Mouse (Mus musculus): ENCODE data around the gene Lamb2.

The Lamb2 gene

GRCm38 (mm10) chr9:108479721-108480351 is at the start of gene Lamb2:
Gene Lamb2 (plus strand): TSS chr9:108479736.
- no peak for DNase-seq (ENCODE audit: low spot score in 2 of 2)

DNA sequence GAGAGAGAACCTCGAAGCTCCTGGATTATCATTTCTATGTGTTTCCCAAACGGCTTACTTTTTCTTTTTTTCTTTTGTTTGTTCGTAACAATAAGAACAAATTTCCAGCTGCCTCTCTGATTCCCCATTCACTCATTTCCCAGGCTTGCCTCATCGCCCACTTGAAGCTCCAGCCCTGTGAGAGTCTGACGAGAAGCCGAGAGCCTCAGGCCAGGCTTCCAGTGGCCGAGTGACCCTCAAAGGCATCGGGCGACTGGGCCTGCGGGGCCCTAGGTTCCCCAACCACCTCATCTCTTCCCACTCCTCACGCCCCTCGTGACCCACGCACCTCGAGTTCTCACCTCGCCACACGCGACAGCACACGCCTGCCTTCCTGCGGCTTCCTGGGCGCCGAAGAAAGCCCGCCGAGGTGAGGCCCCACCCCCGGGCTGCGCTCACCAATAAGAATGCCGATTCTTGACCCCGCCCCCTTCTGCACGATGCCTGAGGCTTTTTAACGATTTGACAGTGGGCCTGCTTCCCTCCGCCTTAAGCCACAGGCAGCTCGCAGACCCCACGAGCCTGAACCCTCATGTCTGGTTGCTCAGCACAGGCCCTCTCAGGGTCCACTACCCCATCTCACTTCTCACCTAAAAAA is 48.0 kb upstream of the Lamb2 start:
- no peak for DNase-seq (ENCODE audit: low spot score in 2 of 2)

- DNase-seq (ENCODE audit: low spot score in 2 of 2), result no peak
Observed at GRCm38 (mm10) chr9:108436182-108436581, 43.4 kb upstream of the Lamb2 start, which contains the start of gene BC048562. Gene BC048562 (plus strand): TSS chr9:108436482.

- DNase-seq (ENCODE audit: low spot score in 2 of 2), result no peak
Observed at GRCm38 (mm10) chr9:108439176-108439575, 40.4 kb upstream of the Lamb2 start.

GRCm38 (mm10) chr9:108440485-108440884 is 39.1 kb upstream of the Lamb2 start:
- no peak for DNase-seq (ENCODE audit: low spot score in 2 of 2)

DNA sequence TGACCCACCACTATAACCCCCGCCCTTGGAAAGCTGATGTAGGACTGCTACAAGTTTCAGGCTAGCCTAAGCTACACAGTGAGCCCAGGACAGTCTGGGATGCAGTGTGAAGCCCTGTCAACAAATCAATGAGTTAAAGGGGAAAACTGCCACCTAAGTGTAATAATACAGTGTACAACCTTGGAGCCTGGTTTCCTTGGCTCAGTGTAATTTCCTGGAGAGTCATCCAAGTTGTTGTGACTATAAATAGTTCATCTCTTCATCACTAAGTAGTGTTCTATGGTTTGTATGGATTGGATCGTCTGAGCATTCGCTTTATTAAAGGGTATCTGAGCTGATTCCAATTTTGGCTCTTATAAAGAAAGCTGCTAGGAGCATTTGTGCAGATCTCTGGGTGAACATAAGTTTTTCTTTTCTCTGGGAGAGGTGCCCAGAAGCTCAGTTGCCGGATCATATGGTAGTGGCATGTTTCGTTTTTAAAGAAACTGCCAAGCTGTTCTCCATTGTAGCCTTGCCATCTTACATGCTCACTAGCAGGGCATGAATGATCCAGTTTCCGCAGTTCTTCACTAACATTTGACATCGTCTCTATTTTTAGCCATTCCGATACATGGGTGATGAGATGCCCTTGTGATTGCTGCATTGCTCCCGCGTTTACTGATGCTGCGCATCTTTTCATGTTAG is 38.2 kb upstream of the Lamb2 start:
- no peak for DNase-seq (ENCODE audit: low spot score in 2 of 2)

DNA sequence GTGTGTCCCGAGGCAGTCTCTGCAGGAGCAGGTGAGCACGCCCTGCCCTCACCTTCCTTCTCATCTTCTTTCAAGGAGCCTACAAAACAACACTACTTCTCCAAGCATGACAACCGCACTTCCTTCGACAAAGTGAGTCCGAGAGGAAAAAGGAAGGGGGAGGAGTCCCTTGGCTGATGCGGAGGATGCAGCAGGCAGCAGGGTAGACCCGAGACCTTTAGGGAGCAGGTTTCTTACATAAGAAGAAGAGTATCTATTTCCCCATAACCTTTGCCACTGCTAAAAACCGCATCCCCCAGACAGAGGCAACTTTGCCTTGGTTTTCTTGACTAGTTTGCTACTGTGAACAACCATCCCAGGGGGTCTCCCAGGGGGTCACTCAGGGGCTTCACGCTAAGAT is 34.4 kb upstream of the Lamb2 start:
- DNase-seq (ENCODE audit: low spot score in 2 of 2), result no peak

DNA sequence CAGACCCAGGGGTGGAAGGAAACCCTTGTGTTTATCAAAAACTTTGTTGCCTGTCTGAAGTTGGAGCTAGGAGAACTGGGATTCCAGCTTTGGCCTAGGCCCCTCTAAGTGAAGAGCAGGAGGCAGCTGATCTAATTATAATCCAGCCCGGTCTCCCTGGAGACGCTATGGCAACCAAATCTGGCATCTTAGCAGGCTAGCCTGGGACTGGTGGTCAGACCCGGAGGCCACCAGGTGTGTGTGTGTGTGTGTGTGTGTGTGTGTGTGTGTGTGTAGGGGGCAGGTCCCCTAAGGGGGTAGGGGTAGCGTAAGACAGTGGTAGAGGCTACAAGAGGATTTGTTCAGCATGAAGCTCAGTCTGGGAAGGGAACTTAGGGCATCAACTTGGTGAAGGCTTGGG is 29.7 kb upstream of the Lamb2 start:
- DNase-seq (ENCODE audit: low spot score in 2 of 2), result peak in 1 of 2 experiments; percentile 58

- no peak for DNase-seq (ENCODE audit: low spot score in 2 of 2)
Observed at GRCm38 (mm10) chr9:108450292-108451169, 29.0 kb upstream of the Lamb2 start.

DNA sequence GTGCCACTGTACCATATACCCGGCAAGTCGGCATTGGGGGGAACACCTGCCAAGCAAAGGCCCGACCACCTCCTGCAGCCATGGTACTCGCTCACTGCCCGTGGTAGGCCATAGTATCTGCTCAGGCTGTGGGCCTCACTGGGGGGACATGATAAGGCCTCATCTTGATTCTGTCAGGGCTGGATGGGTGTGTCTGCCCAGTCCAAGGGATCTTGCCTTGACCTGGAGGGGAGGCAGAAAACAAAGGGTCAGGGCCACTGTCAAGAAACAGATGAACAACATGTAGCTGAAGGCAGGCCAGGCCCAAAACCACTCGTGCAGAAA is 28.4 kb upstream of the Lamb2 start:
- no peak for DNase-seq (ENCODE audit: low spot score in 2 of 2)

DNA sequence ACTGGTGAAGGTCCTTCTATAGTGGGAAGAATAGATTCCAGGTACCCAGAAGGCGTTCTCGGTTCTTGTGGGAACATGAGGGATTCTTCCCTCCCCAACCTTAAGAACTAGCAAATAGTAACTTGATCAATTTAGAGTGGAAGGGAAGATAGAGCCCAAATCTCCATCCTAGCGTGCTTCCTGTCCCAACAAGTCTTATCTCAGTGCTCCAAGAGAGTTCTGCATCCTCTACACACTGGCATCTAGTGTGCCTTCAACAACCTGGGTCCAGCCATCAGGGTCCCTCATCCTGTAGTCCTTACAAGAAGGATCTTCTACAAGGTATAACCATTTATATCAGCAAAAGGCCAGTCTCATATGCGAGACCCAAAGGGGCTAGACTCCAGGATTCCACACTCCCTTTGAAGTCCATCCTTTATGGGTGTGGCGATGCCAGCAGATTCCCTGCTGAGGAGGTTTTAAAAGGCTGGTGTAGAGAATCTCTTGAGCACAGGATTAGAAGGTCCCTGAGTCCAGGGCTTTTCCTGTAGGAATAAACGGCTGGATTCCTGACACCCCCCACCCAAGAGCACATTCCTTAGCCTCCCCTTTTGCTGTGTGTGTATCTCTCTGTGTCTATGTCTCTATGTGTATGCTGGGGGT is 27.9 kb upstream of the Lamb2 start:
- DNase-seq (ENCODE audit: low spot score in 2 of 2), result no peak

DNA sequence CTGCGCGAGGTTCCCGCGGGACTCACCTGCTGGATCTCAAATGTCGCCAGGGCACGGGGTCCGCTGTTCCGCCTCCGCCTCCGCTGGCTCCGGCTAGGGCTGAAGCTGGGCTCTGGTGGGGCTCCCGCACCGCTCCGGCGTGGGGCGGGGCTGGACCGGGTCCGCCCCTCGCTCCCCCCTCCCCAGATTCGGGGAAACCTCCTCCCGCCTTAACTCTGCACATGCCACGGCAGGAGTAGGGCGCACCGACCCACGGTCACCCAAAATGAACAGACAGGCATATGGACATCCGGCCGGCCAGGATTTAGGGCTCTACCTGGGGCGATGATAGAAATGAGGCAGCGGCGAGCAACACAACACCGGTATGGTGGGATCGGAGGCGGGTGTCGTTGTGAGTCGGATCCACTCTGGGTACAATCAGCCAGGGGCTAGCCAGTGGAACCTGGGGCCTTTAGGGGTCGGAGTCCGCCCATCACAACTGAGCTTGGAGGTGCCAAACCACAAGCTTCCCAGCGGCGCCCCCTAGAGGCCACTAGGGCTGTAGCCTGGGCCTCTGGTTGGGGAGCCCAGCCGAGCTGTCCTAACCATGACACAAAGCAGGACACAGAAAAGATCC is 27.1 kb upstream of the Lamb2 start:
- peak; percentile 74 to 87 for DNase-seq (ENCODE audit: low spot score in 2 of 2)

DNA sequence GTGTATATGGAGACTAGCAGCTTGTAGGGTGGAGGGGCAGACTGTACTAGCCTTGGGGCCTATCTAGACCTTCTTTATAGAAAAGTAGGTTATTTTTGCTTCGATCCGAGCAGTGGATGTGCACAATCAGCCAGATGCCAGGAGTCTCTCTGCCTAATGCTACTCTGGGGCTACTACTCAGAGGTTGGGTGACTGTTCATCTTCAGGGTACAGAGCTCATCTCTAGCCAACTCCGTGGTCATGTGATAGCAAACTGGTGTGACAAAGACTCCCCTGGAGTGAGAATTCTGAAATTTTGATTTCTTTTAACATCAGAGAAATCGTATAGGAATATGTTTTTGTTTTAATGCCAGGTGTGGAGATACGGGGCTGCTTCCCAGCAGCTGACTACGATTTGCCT is 26.6 kb upstream of the Lamb2 start:
- DNase-seq (ENCODE audit: low spot score in 2 of 2), result no peak

DNA sequence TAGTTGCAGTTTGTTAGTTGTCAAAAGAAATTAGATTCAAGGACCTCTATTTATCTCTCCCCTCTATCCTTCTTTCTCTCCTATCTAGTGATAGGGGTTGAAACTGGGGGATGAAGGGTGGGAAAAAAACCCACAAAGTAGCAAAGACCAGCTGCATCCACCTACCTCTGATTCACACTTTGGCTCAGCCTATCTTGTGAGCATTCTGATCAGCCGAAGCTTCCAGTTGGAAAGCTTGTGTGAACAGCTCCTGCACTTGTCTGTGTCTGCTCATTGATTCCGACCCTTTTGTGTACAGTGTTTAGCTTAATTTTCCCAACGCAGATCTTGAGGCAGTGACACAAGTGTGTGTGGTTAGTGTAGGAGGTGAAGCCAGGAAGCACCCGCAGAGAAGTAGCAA is 26.1 kb upstream of the Lamb2 start:
- no peak for DNase-seq (ENCODE audit: low spot score in 2 of 2)

DNA sequence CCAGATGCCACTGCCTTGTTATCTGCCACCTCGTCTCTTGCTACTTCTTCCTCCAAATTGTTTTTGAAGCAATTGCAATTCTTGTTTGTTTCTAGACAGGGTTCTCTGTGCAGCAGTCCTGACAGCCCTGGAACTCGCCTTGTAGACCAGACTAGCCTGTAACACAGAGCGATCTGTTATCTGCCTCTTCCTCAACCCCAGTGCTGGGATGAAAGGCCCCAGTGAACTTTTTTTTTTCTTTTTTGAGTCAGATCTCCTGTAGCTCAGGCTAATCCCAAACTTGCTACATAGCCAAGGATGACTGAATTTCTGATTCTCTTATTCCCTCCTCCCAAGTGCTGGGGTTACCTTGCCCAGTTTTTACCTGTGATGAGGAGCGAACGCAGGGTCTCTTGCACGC is 25.1 kb upstream of the Lamb2 start:
- DNase-seq (ENCODE audit: low spot score in 2 of 2), result no peak

DNA sequence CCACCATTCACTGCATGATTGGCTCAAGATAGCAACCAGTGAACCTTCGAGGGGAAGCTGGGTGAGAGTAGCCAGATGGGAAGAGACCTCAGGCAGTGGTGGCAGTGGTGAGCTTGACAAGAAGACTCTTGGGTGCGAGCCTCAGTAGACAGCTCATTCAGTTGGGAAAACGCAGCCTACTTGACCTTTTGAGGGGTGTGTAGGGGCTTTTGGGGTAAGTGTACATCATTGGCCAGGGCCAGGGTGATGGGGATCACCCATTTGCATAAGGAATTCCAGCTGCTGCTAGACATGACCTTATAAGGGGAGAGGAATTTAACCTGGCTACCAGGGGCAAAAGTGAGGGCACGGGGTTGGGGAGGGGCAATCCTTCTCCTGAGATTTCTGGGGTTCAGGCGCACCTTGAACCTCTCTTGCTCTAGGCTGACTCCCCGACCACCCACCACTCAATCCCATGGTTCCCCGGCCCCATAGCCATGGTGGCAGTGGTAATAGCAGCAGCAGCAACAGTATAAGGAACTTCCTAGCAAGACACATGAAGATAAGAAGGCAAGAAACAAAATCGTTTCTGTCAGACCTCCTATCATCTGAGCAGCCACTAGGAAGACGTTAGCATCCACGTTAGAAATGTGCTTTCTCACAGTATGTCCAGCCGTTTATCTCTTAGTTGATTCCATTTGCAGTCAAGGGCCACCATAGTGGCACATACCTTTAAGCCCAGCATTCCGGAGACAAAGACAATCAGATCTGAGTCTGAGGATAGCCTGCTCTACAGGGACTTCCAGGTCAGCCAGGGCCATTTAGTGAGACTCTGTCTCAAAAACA is 23.6 kb upstream of the Lamb2 start:
- no peak for DNase-seq (ENCODE audit: low spot score in 2 of 2)

- DNase-seq (ENCODE audit: low spot score in 2 of 2), result no peak
Observed at GRCm38 (mm10) chr9:108456953-108457352, 22.6 kb upstream of the Lamb2 start.

- DNase-seq (ENCODE audit: low spot score in 2 of 2), result no peak
Observed at GRCm38 (mm10) chr9:108459939-108460318, 19.6 kb upstream of the Lamb2 start.

DNA sequence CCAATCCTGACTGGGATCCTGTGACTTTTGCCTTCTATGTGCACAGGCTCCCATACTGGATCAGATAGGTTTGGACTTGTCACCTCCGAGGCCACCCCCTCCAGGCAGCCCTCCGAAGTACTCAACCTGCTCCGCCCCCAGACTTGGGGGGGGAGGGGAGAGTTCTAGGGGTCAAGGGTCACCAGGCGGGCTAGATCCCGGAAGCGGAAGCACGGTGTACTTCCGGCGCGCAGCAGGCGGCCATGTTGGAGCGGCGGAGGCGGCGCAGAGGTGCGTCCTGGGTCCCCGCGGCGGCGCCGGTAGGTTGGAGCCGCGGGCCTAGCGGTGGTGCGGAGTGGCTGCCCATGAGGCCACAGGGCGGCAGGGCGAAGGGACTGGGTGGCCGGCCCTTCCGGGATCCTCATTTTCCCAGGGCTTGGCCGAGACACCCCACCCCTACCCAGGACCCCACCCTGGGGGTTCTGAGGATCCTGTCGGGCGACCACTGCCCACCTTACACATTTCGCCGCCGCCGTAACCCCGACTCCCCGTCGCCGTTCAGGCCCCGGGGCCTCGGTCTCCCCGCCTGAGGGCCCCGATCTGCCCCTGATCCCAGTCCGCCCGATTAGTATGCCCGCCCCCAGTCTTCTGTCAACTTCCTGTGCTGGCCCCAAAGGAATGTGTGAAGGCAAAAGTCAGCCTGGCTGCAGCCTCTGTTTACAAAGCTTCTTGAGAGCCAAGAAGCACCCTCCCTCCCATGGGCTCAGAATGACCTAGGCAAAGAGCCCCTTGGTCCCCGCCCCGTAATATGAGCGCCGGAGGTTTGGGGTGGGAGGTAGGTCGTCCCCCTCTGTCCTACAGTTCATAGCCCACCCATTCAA is 19.0 kb upstream of the Lamb2 start, which contains the start of gene Ccdc71:
TSS of gene Ccdc71 (plus strand) at position 209 of the 860 bp plus-strand sequence.
- peak; percentile 87 for DNase-seq (ENCODE audit: low spot score in 2 of 2)

Data from frontal cortex, postnatal 10 days (tissue).